Mouse (Mus musculus) liver, adult 2 months (tissue): ENCODE measurements at regions not wholly inside any gene's neighbourhood (a gene's known extent, or its start where the extent isn't known, plus 50 kb on each side); places are given as distances from the start of the nearest gene placed in this dataset.

ENCODE experiments used
- CTCF ChIP-seq: fragments of 200-500 bp; IDR thresholded peaks from 2 replicates; pipeline ENCODE4 v1.5.1; 2011; ENCODE audit warnings: low read depth, low read length, control low read depth
- POLR2A ChIP-seq: fragments of 200-500 bp; IDR thresholded peaks from 2 replicates; pipeline ENCODE4 v1.6.1; 2011; ENCODE audit warnings: low read length, control low read depth; ENCODE audit not compliant: insufficient read depth; ENCODE audit errors: extremely low read depth

DNA sequence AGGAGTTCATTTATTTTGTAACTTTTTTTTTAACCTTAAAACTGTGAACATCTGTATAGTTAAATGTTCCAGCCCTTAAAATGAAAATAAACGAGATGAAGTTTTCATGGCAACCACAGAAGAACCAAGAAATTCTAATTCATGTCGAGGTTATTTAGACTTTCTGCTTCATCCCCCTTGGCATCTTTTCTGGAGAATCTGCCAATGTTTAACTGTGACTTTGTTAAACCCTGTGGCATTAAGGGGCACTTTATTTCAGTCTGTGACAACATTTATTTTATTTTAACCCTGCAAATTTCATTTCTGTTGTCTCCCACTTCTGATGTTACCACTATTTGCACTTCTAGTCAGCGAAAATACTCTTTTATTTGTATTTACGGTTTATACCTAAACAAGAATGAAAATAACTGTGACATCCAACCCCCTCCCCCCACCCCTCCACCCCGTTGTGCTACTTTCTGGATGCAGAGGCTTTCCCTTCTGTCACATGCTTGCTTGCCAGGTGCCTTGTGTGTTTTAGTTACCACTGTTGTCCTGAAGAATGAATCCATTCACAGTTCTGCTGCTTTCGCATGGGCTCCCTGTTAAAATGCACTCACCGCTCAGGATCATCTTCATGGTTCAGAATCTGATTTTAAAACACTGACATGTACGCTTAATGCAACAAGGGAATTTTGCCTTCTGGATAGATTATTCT lies 125.4 kb upstream of the Ptchd4 start:
- TF ChIP-seq CTCF (no peak), POLR2A (no peak)
